Mouse (Mus musculus): ENCODE results near the gene Mt1.
"Not testable (repeated sequence)": the region's sequence is repeated elsewhere in the genome, so short reads cannot be mapped to it uniquely, and the experiment has no call there.

Gene Mt1

GRCm38 (mm10) chr8:94178857-94179712 lies at the start of gene Mt1:
Gene Mt1 (plus strand): TSS chr8:94179082.
- ATAC-seq (ENCODE audit: insufficient number of reproducible peaks, low FRiP score, low TSS enrichment) = peak; percentile 59

GRCm38 (mm10) chr8:94129133-94129789 lies 49.6 kb upstream of the Mt1 start:
- ATAC-seq (ENCODE audit: insufficient number of reproducible peaks, low FRiP score, low TSS enrichment) = no peak

DNA sequence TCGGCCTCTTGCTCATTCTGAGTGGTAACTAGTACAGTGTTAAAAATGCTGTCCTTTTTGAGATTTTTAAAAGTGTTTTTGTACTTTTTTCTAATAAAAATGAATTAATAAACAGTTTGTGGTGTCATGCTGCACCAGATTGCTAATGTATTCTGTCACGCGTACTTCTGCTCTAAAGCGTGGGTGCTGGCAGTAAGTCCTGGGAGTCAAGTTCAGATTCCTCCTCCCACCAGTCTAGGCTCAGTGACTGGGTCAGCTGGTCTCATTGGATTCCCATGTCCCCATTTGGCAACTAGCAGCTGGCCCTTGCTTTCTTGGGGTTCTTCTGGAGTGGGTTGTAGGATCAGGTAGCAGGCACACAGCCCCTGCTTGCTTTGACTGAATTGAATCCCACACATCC lies 48.8 kb upstream of the Mt1 start:
- no peak for ATAC-seq (ENCODE audit: insufficient number of reproducible peaks, low FRiP score, low TSS enrichment)

- ATAC-seq (ENCODE audit: insufficient number of reproducible peaks, low FRiP score, low TSS enrichment) = no peak
Measured at GRCm38 (mm10) chr8:94132096-94132495, 46.8 kb upstream of the Mt1 start.

- not testable (repeated sequence) for ATAC-seq (ENCODE audit: insufficient number of reproducible peaks, low FRiP score, low TSS enrichment)
Measured at GRCm38 (mm10) chr8:94134601-94135000, 44.3 kb upstream of the Mt1 start.

DNA sequence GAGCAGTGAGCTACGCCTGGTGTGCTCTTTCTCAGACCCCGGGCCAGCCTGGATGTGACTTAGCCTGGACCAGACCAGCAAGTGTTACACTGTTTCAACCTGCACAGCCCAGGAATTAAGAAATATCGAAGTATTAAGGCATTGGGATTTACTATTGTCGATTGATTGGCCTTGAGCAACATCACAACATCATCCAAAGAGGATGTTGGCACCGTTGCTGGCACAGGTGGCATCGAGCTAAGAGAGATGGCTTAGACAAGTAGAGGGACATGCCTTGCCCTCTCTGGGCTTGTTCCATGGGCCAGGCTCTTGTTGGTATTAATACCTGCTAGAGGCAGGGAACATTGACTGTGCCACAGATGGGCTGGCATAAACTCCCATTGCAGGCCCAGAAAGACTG lies 43.3 kb upstream of the Mt1 start:
- ATAC-seq (ENCODE audit: insufficient number of reproducible peaks, low FRiP score, low TSS enrichment) = no peak

DNA sequence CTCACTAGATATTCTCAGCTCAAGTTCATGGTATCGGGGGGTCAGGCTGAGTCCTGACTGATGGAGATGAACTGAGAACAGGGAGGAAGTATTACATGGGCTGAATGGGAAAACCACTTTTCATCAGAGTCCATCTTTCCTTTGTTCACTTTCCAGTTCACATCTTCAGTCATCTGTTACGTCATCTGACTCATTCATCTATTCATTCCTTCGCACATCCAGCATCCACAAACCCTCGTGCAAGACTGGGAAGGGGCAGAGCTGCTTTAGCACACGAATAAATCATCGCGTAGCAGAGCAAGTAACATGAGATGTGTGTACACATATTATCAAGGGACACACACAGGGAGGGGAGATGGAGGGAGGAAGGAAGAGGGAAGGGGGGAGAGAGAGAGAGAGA lies 42.7 kb upstream of the Mt1 start:
- no peak for ATAC-seq (ENCODE audit: insufficient number of reproducible peaks, low FRiP score, low TSS enrichment)

GRCm38 (mm10) chr8:94136933-94137332 lies 41.9 kb upstream of the Mt1 start, which contains the start of gene Mt4:
Gene Mt4 (plus strand): TSS chr8:94137197.
- no peak for ATAC-seq (ENCODE audit: insufficient number of reproducible peaks, low FRiP score, low TSS enrichment)

GRCm38 (mm10) chr8:94140266-94140795 lies 38.6 kb upstream of the Mt1 start:
- no peak for ATAC-seq (ENCODE audit: insufficient number of reproducible peaks, low FRiP score, low TSS enrichment)

GRCm38 (mm10) chr8:94148236-94148635 lies 30.6 kb upstream of the Mt1 start:
- ATAC-seq (ENCODE audit: insufficient number of reproducible peaks, low FRiP score, low TSS enrichment) = no peak

DNA sequence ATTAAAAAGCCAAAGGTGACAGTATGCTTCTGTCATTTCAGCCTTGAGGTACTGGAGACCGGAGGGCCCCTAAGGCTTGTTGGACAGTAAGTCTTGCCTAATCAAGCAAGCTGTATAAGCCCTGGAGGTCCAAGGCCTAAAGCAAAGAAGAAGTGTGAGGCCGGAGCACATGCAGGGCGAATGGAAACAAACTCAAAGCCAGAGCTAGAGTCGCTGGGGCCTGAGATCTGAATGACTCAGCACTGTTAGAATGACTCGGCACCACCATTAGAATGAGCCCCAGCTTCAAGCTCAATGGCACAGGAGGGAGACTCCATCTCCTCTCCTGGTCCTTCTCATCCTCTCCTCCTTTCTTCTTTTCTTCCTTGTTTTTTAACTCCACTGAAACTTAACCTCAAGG lies 28.0 kb upstream of the Mt1 start:
- no peak for ATAC-seq (ENCODE audit: insufficient number of reproducible peaks, low FRiP score, low TSS enrichment)

- peak; percentile 87 for ATAC-seq (ENCODE audit: insufficient number of reproducible peaks, low FRiP score, low TSS enrichment)
Measured at GRCm38 (mm10) chr8:94152513-94153300, 26.2 kb upstream of the Mt1 start, which contains the start of gene Mt3. Gene Mt3 (plus strand): TSS chr8:94152607.

- ATAC-seq (ENCODE audit: insufficient number of reproducible peaks, low FRiP score, low TSS enrichment) = peak; percentile 31
Measured at GRCm38 (mm10) chr8:94153451-94153850, 25.4 kb upstream of the Mt1 start.

DNA sequence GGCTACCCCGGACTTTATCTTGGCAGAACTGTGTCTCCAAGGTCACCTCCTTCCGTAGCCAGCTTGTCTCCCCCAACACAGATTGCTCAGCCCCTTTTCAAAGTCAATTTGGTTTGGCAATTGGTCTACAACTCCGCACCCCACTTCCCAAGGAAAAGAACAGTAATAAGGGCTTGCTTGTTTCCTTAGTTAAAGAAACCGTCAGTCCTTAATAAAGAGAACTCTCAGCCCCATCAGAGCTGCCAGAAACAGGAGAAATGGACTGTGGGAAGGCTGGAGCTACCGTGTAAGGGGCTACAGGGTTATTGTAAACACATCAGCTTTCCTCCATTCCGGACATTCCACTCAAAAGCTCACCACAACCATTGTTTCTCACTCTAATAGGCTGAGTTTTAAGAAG lies 24.3 kb upstream of the Mt1 start:
- ATAC-seq (ENCODE audit: insufficient number of reproducible peaks, low FRiP score, low TSS enrichment) = no peak

GRCm38 (mm10) chr8:94156092-94156491 lies 22.8 kb upstream of the Mt1 start:
- ATAC-seq (ENCODE audit: insufficient number of reproducible peaks, low FRiP score, low TSS enrichment) = no peak

- not testable (repeated sequence) for ATAC-seq (ENCODE audit: insufficient number of reproducible peaks, low FRiP score, low TSS enrichment)
Measured at GRCm38 (mm10) chr8:94165772-94166171, 13.1 kb upstream of the Mt1 start.

GRCm38 (mm10) chr8:94167244-94167643 lies 11.6 kb upstream of the Mt1 start:
- ATAC-seq (ENCODE audit: insufficient number of reproducible peaks, low FRiP score, low TSS enrichment) = peak; percentile 77

- no peak for ATAC-seq (ENCODE audit: insufficient number of reproducible peaks, low FRiP score, low TSS enrichment)
Measured at GRCm38 (mm10) chr8:94169547-94169946, 9.3 kb upstream of the Mt1 start.

GRCm38 (mm10) chr8:94171321-94171755 lies 7.5 kb upstream of the Mt1 start:
- ATAC-seq (ENCODE audit: insufficient number of reproducible peaks, low FRiP score, low TSS enrichment) = no peak

DNA sequence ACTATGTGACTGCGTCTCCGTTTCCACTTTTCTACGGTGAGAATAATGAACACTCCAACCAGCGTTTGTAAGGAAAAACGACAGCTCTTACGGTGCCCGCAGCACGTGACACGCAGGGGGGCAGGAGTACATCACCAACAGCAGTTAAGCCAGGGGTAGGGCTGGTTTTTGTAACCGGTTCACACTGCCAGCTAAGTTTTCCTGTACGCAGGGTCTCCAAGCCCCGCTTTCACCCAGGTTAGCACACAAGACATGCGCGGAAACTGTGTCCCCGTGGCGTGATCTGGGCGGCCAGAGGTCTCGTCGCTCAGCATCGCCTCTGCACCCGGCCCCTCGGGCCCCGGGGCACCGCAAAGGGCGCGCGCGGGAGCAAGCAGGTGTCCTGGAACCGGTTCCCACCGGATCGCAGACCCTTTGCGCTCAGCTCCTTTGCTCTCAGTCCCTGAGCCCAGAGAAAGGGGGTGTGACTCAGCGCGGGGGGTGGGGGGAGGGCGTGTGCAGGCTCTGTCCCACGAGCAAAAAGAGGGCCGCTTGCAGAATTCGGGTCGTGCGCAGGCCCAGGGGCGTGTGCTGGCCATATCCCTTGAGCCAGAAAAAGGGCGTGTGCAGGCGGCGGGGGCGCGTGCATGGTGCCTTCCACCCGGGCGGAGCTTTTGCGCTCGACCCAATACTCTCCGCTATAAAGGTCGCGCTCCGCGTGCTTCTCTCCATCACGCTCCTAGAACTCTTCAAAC lies 6.6 kb upstream of the Mt1 start, which contains the start of gene Mt2:
Mt2 (plus strand) TSS at position 590 of the 734 bp plus-strand sequence.
- ATAC-seq (ENCODE audit: insufficient number of reproducible peaks, low FRiP score, low TSS enrichment) = peak; percentile 52; the same call in 1 of the 2 replicates
